Mouse (Mus musculus) C2C12 (cell line): ENCODE measurements around the gene Camta1. TPM values are rescaled to one million over a fixed set of nuclear protein-coding genes. Genes with fewer than 3 reads are reported as not detected.

Experiments used
- H3K27me3 ChIP-seq: one replicate; pipeline ENCODE4 v1.6.1; 2011; ENCODE audit not compliant: control insufficient read depth, insufficient read depth, insufficient read length
- H3K36me3 ChIP-seq: one replicate; pipeline ENCODE4 v1.6.1; 2011; ENCODE audit not compliant: control insufficient read depth, insufficient read depth
- H3K4me3 ChIP-seq: one replicate; pipeline ENCODE4 v1.5.1; 2011; ENCODE audit warnings: mild to moderate bottlenecking, control low read depth; ENCODE audit not compliant: poor library complexity, insufficient read depth, severe bottlenecking
- H3K79me2 ChIP-seq: one replicate; pipeline ENCODE4 v1.6.1; 2011; ENCODE audit not compliant: control insufficient read depth, insufficient read depth
- H3K79me3 ChIP-seq: one replicate; pipeline ENCODE4 v1.6.1; 2011; ENCODE audit warnings: low read depth, control low read depth
- H3ac ChIP-seq: one replicate; pipeline ENCODE3; 2011; ENCODE audit warnings: low read depth; ENCODE audit not compliant: control insufficient read depth, insufficient read length
- CEBPB ChIP-seq: IDR thresholded peaks from one replicate; pipeline ENCODE4 v1.6.1; 2011; ENCODE audit warnings: low read depth, mild to moderate bottlenecking, control low read depth, moderate library complexity
- CTCF ChIP-seq: IDR thresholded peaks from one replicate; pipeline ENCODE4 v1.5.1; 2011; ENCODE audit not compliant: control insufficient read depth, insufficient read depth, insufficient read length
- FOSL1 ChIP-seq: IDR thresholded peaks from one replicate; pipeline ENCODE4 v1.8.0; 2011; ENCODE audit warnings: mild to moderate bottlenecking, low read length; ENCODE audit not compliant: poor library complexity, insufficient read depth, severe bottlenecking
- MAX ChIP-seq: IDR thresholded peaks from one replicate; pipeline ENCODE4 v1.6.1; 2011; ENCODE audit warnings: mild to moderate bottlenecking, control low read depth
- MYOD1 ChIP-seq: IDR thresholded peaks from one replicate; pipeline ENCODE4 v1.6.1; 2011; ENCODE audit warnings: low read depth; ENCODE audit not compliant: control insufficient read depth, insufficient read length
- MYOG ChIP-seq: IDR thresholded peaks from one replicate; pipeline ENCODE4 v1.6.1; 2011; ENCODE audit not compliant: control insufficient read depth, insufficient read length; ENCODE audit errors: extremely low read depth
- USF1 ChIP-seq: IDR thresholded peaks from one replicate; pipeline ENCODE4 v1.6.1; 2011; ENCODE audit warnings: low read depth, mild to moderate bottlenecking, control low read depth, moderate library complexity
- polyA plus RNA-seq: library from polyadenylated mRNA; unstranded; fragments of >200 nt; fragmentation: generic; extraction: Trizol; gene quantifications from one replicate; pipeline ENCODE4 v1.2.1, GENCODE M21; 2012; ENCODE audit warnings: missing spikeins

The Camta1 gene
- polyA plus RNA-seq, 1 experiment, result 21.7 TPM

DNA sequence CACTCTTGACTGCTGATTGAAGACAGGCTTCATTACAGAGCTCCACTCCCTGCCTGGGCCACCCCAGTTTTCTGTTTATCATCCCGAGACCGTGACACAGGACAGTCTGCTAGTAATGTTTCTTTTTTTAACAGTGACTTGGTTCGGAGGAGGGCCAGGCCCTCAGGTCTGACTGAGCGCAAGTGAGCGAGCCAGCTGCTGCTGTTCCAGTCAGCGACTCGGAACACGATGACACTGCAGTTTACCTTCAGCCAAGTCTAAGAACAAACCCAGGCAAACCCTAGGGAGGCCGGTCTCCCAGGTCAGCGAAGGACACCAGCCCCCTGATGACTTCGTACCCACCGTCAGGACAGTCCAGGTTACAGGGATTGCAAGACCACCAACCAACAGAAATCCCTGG lies 959.6 kb downstream of the Camta1 start:
- Histone ChIP-seq H3K36me3 (peaks cover 60% of the 10 kb centered on the region), H3K4me3 (no peak overlapping the region), H3K79me3 (no peaks in the 10 kb centered on the region), H3K79me2 (peaks cover 6% of the 10 kb centered on the region), H3K27me3 (no peaks in the 10 kb centered on the region), H3ac (no peak overlapping the region)
- no peak for TF ChIP-seq MYOD1
- TF ChIP-seq CTCF, result no peak

DNA sequence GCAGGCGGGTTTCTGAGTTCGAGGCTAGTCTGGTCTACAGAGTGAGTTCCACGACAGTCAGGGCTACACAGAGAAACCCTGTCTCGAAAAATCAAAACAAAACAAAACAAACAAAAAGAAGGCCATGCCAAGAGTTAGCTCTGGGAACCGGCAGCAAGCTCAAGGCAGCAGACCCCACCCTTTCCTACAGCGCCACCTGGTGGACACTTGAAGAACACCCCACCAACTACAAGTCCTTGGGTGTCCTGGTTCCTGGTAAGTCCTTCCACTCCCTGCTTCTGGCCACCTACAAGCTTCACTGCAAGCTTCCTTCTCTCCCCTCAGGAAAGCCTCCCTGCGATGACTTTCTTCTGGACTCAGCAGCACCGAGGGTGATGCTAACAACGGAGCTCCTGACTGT lies 960.0 kb downstream of the Camta1 start:
- no peaks in the 10 kb centered on the region for H3K27me3 ChIP-seq
- no peak for TF ChIP-seq MYOG
- TF ChIP-seq CTCF, result peak; percentile 67
- TF ChIP-seq CEBPB, result no peak
- no peak for TF ChIP-seq MAX
- no peak for TF ChIP-seq USF1
- H3K79me2 ChIP-seq, result peaks cover 2% of the 10 kb centered on the region
- H3K36me3 ChIP-seq, result peaks cover 61% of the 10 kb centered on the region
- H3K79me3 ChIP-seq, result no peaks in the 10 kb centered on the region
- H3K4me3 ChIP-seq, result no peak overlapping the region
- H3ac ChIP-seq, result no peak overlapping the region

DNA sequence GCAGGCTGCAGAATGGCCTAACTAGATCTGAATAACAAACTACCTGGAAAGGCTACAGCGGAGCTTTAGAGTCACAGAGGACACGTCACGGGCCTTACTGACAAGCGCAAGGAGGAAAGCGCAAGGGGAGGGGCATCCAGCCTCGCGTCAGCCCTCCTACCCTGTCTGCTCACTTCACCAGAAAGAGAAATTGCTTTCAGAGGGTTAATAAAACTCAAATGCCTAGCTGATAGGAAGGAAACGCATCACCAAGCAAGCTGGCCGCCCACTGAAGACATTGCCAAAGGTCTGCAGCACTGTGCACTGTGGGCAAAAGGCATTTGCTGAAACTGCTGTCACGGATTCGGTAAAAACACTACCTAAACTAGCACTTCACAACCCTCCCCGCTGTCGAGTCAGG lies 961.2 kb downstream of the Camta1 start:
- H3K4me3 ChIP-seq, result no peak overlapping the region
- peaks cover 64% of the 10 kb centered on the region for H3K36me3 ChIP-seq
- H3K79me2 ChIP-seq, result no peaks in the 10 kb centered on the region
- H3K79me3 ChIP-seq, result no peaks in the 10 kb centered on the region
- no peak overlapping the region for H3ac ChIP-seq
- no peaks in the 10 kb centered on the region for H3K27me3 ChIP-seq
- TF ChIP-seq CTCF, result no peak
- no peak for TF ChIP-seq MYOD1
- no peak for TF ChIP-seq FOSL1

DNA sequence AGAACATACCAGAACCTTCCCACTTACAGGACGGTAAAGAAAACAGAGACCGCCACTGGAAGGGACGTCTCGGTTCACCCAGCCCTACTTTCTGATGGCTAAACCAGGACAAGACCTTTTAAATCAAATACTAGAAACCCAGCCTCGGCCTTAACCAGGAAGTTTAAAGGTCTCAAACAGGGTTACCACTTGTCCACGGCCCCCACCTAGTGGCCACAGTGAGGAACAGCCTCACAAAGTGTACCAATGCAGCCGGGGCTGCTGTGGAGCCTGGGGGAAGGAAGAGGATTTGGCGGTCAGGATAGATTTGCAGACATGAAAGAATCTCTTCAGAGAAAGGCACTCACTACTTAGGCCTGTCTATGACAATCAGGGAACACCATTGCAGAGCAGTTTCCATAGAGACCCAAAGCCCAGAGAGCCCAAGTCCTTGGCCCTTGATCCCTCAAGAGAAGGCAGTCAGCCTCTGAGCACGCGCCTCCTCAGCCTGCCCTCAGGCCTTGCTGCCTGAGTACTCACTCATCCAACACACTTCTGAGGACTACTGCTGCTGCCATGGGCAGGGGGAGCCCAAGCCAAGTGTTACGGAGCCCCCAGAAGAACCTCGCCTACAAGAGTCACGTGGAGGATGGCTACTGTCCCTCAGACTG lies 962.8 kb downstream of the Camta1 start:
- TF ChIP-seq CTCF (peak; percentile 31), CEBPB (no peak)
- H3K79me2 ChIP-seq, result no peaks in the 10 kb centered on the region
- peaks cover 57% of the 10 kb centered on the region for H3K36me3 ChIP-seq
- H3ac ChIP-seq, result no peak overlapping the region
- no peaks in the 10 kb centered on the region for H3K79me3 ChIP-seq
- H3K27me3 ChIP-seq, result no peaks in the 10 kb centered on the region
- no peak overlapping the region for H3K4me3 ChIP-seq

DNA sequence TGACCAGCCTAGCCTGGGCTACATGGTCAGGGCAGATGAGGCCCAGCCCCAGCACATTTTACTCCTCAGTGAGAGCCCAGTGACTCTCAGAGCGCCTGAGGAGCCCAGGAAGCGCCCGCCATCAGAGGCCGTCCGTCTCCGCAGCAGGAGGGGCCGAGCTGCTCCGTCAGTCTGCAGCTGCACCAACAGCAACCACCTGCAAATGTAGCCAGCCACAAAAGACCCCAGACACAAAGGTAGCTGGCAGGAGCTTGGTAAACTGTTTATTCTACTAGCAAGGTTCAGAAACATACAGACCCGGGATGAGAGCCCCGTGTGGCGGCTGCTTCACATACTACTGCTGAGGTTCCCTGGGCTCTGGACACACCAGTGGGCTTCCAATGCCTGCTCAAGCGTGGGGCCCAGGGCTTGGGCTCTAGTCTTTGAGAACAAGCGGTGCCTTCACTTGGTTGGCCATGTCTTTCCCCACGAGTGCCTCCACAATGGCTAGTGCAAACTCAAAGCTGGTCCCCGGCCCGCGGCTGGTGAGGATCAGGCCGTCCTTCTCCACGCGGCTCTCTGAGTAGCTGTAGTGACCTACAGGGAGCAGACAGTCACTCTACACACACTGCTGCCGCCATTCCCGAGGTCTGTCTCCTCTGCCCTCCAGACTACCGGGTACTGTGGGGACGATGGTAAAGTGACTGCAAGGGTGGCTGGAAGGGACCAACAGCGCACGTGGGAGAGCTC lies 964.6 kb downstream of the Camta1 start:
- TF ChIP-seq CTCF, result no peak
- H3K4me3 ChIP-seq, result no peak overlapping the region
- no peaks in the 10 kb centered on the region for H3K27me3 ChIP-seq
- no peaks in the 10 kb centered on the region for H3K79me3 ChIP-seq
- H3ac ChIP-seq, result peak overlapping the region; percentile 26
- H3K79me2 ChIP-seq, result no peaks in the 10 kb centered on the region
- H3K36me3 ChIP-seq, result peaks cover 41% of the 10 kb centered on the region

DNA sequence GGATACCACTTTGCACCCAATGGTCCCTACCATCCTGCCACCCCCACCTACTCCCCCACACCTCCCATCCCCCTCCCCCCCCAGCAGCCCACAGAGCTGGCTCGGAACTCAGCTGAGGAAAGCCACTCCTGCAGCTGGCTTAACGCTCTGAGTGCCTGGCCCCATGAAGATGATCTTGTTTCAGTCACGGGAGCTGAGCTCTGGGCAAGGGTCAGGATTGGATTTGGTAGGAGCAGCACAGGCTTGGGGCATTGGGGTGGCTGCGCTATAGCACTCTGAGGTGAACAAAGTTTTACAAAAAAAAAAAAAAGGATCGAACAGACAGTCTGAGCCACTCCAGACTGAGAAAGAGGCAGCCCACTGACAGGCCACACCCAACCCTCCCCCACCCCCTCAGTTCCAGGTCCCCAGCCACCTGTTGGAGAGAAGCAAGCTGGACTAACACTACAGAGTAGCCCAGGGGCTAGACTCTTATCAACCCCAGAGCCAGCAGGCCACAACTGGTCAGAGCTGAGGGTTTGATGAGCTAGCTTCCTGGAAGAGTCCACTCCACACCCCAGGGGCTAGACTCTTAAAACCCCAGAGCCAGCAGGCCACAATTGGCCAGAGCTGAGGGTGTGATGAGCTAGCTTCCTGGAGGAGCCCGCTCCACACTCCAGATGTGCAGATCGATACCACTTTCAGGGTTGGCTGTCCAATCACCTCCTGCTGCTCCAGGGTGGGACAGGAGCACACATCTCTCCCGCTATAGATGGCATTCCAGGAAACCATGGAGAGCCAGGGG lies 966.8 kb downstream of the Camta1 start:
- Histone ChIP-seq H3K4me3 (no peak overlapping the region), H3K27me3 (no peaks in the 10 kb centered on the region), H3K36me3 (peaks cover 35% of the 10 kb centered on the region), H3K79me2 (no peaks in the 10 kb centered on the region), H3ac (no peak overlapping the region), H3K79me3 (no peaks in the 10 kb centered on the region)
- TF ChIP-seq USF1 (no peak), FOSL1 (no peak), CTCF (no peak), MAX (no peak), MYOD1 (no peak), MYOG (no peak), CEBPB (no peak)

DNA sequence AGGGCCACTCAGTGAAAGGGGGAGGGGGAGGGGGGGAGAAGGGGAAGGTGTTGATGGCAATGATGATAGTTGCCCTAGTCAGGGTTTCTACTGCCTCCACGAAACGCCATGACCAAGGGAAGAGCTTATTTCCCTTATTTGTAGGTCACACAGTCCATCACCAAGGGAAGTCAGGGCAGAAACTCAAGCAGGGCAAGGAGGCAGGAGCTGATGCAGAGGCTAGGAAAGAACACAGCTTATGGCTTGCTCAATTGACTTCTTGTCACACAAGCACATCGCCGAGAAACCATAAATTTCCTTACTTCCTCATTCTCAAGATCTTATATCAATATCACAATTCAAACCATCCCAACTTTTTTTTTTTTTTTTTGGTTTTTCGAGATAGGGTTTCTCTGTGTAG lies 970.4 kb downstream of the Camta1 start:
- no peaks in the 10 kb centered on the region for H3K79me3 ChIP-seq
- H3K4me3 ChIP-seq, result no peak overlapping the region
- H3K27me3 ChIP-seq, result no peaks in the 10 kb centered on the region
- H3K36me3 ChIP-seq, result peaks cover under 1% of the 10 kb centered on the region
- TF ChIP-seq FOSL1 (no peak), CEBPB (no peak), MAX (no peak), MYOD1 (no peak), USF1 (no peak), CTCF (no peak), MYOG (no peak)
- H3K79me2 ChIP-seq, result no peaks in the 10 kb centered on the region
- H3ac ChIP-seq, result no peak overlapping the region
